Mouse (Mus musculus) liver, embryonic 11.5 days (tissue): Measurements from ENCODE around the gene Bik. TPM values are rescaled to one million over a fixed set of nuclear protein-coding genes. Genes with fewer than 3 reads are reported as not detected.

Source experiments
- ATAC-seq: fragments of 200-750 bp; cut with Nextera tagmentation; replicated peaks from 2 replicates; pipeline ENCODE4 v1.8.0; 2017; ENCODE audit warnings: moderate number of reproducible peaks, mild to moderate bottlenecking, moderate TSS enrichment, moderate library complexity; ENCODE audit not compliant: low FRiP score
- DNase-seq: peaks from one replicate; pipeline ENCODE4 v3.0.0-alpha.2; 2017; ENCODE audit warnings: low spot score
- H3K27ac ChIP-seq: fragments of 300-500 bp; sonication (generic); 2 replicates; pipeline ENCODE4 v1.5.1; 2014; ENCODE audit warnings: mild to moderate bottlenecking, low read depth, low read length, control low read depth
- H3K27me3 ChIP-seq: fragments of 300-500 bp; sonication (generic); replicated peaks from 2 replicates; pipeline ENCODE4 v1.6.1; 2014; ENCODE audit warnings: low read length, mixed read lengths; ENCODE audit not compliant: control insufficient read depth, insufficient read depth
- H3K36me3 ChIP-seq: fragments of 300-500 bp; sonication (generic); 2 replicates; pipeline ENCODE4 v1.6.1; 2014; ENCODE audit warnings: mild to moderate bottlenecking, low read length, moderate library complexity, mixed read lengths; ENCODE audit not compliant: control insufficient read depth, insufficient read depth
- H3K4me1 ChIP-seq: fragments of 300-500 bp; sonication (generic); replicated peaks from 2 replicates; pipeline ENCODE4 v1.6.1; 2014; ENCODE audit warnings: low read length, mixed read lengths; ENCODE audit not compliant: control insufficient read depth, insufficient read depth
- H3K4me2 ChIP-seq: fragments of 300-500 bp; sonication (generic); 2 replicates; pipeline ENCODE4 v1.6.1; 2014; ENCODE audit warnings: mild to moderate bottlenecking, control low read depth, moderate library complexity
- H3K4me3 ChIP-seq: fragments of 300-500 bp; sonication (generic); 2 replicates; pipeline ENCODE4 v1.5.1; 2014; ENCODE audit warnings: low read depth, low read length, control low read depth
- H3K9ac ChIP-seq: fragments of 300-500 bp; sonication (generic); 2 replicates; pipeline ENCODE4 v1.6.1; 2014; ENCODE audit warnings: low read depth, low read length, control low read depth
- H3K9me3 ChIP-seq: fragments of 300-500 bp; sonication (generic); 2 replicates; pipeline ENCODE4 v1.6.1; 2016; ENCODE audit warnings: low read length, inconsistent platforms, mixed read lengths; ENCODE audit not compliant: control insufficient read depth
- WGBS: fragments of 180-500 bp; shearing (Covaris S2); extraction: QIAGEN DNeasy Blood & Tissue Kit; methylation state at CpG from one replicate; pipeline ENCODE4 v1.1.7; 2014; 5-methylcytosine and 5-hydroxymethylcytosine counted together
- polyA plus RNA-seq: library from polyadenylated mRNA; unstranded; fragments of >200 nt; fragmentation: Nextera tagmentation; extraction: Ambion mirVana; gene quantifications from 2 replicates; pipeline ENCODE4 v1.2.1, GENCODE M21; 2014

The Bik gene
- polyA plus RNA-seq, 1 experiment from 2014 or later: 4.0 TPM

DNA sequence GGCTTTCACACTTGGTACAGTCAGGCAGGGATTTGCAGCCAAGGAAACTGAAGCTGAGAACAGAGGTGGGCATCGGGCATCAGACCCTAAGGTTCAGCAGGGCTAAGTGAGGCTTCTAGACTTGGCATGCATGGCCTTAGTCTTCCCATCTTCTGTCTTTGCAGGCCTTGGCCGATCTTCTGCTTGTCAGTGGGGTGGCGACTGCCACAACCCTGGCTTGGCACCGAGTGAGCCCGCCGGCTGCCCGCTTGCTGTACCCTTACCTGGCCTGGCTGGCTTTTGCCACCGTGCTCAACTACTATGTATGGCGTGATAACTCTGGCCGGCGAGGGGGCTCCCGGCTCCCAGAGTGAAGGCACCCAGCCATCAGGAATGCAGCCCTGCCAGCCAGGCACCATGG lies 46.9 kb downstream of the Bik start:
- Histone ChIP-seq H3K9ac (no peak overlapping the region), H3K4me2 (no peak overlapping the region), H3K27ac (no peak overlapping the region), H3K9me3 (no peaks in the 10 kb centered on the region), H3K4me1 (no peaks in the 10 kb centered on the region), H3K27me3 (no peaks in the 10 kb centered on the region), H3K4me3 (no peak overlapping the region), H3K36me3 (peaks cover 25% of the 10 kb centered on the region)
- ATAC-seq (no peak), DNase-seq (no peak)
- WGBS: 93% methylated on average over 12 of the region's 12 CpGs

DNA sequence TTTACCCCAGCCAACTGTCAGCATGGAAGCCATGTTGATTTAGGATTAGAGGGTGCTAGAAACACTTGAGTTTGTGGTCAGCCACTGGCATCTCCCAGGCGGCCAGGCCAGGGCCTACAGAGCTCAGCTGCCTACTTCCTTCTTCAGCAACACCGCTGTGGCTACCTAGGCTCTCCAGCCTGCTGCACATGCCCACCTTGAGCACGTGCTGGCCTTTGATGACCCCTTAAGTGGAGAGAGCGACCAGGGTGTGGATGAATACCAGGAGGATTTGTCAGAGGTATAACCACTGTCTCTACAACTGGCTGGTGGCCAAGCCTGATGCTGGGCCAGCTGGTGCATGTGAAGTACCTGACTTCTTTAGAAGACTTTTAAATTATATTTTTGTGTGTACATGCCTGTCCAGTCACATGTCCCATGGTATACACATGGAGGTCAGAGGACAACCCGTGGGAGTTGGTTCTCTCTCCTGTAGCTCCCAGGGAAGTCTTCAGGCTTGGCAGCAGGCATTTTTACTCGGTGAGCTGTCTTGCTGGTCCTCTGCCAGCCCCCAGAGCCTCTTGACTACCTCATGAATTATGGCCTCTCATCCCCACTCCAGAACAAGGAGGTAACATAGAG lies 48.2 kb downstream of the Bik start:
- ATAC-seq (no peak), DNase-seq (no peak)
- Histone ChIP-seq H3K4me2 (no peak overlapping the region), H3K36me3 (peaks cover 36% of the 10 kb centered on the region), H3K9me3 (no peaks in the 10 kb centered on the region), H3K9ac (no peak overlapping the region), H3K27ac (no peak overlapping the region), H3K27me3 (no peaks in the 10 kb centered on the region), H3K4me1 (no peaks in the 10 kb centered on the region), H3K4me3 (no peak overlapping the region)
- 78% methylated on average over 6 of the region's 6 CpGs for WGBS

DNA sequence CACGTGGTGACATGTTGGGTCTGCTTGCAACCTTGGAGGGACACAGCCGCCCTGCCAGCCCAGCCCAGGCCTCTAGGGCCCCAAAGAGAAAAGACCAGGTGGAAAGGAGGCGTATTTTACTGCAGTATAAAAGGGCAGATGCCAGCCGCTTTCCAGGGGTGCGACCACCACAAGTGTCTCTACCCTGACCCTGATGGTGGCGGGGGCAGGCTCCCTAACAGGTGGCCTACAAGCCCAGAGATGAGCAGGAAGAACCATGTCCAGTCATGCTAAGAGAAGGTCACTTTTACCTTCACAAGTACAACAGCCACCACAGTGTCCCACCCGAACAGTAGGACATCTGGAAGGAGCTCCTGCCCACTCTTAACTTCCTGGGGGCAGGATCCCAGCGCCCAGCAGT lies 48.9 kb downstream of the Bik start:
- peaks cover 40% of the 10 kb centered on the region for H3K36me3 ChIP-seq
- no peak for DNase-seq

DNA sequence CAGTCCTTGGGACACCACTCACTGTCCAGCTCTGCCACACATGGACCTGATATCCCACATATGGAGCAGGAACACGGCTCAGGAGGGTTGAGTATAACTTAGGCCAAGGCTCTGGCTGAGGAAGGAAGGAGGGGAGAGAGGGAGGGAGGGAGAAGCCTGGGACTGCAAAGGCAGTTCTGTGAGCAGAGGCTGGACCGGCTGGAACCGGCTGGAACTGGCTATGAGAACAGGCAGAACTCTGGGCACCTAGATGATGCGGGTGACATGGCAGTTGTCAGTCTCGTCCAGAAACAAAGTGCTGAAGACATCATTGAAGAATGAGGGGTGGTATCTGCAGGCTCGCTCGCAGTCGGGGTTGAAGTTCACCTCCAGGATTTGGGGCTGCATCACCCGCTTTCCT lies 50.0 kb downstream of the Bik start:
- WGBS: 92% methylated on average over 9 of the region's 9 CpGs
- no peaks in the 10 kb centered on the region for H3K9me3 ChIP-seq
- H3K36me3 ChIP-seq: peaks cover 51% of the 10 kb centered on the region

More for the DNA sequence above, 48.9 kb downstream of the Bik start:
- WGBS: 90% methylated on average over 8 of the region's 8 CpGs
- no peak overlapping the region for H3K9ac ChIP-seq
- no peak for ATAC-seq
- no peaks in the 10 kb centered on the region for H3K4me1 ChIP-seq
- no peak overlapping the region for H3K4me3 ChIP-seq
- no peak overlapping the region for H3K4me2 ChIP-seq
- H3K27ac ChIP-seq: no peak overlapping the region
- no peaks in the 10 kb centered on the region for H3K27me3 ChIP-seq
- H3K9me3 ChIP-seq: no peaks in the 10 kb centered on the region

DNA sequence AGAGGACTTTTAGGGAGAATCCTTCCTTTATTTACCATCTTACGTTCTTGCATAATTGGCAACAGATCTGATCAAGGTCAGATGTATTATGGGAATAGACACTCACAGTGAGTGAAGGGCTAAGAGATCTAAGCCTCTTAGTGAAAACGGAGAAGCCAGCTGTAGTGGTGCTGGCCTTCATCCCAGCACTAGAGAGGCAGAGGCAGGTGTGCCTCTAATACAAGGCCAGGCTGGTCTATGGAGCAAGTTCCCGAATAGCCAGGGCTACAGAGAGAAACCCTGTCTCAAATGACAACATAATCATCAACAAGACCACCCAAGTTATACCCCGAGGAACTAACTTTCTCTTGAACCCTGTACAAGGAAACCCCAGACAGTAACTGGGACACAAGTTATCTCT lies 56.3 kb downstream of the Bik start:
- H3K36me3 ChIP-seq: peaks cover 78% of the 10 kb centered on the region
- H3K4me1 ChIP-seq: peaks cover 12% of the 10 kb centered on the region
- no peak overlapping the region for H3K4me3 ChIP-seq
- no peak overlapping the region for H3K27ac ChIP-seq
- WGBS: 84% methylated on average over 4 of the region's 4 CpGs
- no peak for DNase-seq
- ATAC-seq: no peak
- no peaks in the 10 kb centered on the region for H3K27me3 ChIP-seq
- no peak overlapping the region for H3K4me2 ChIP-seq
- H3K9ac ChIP-seq: no peak overlapping the region
- H3K9me3 ChIP-seq: peaks cover 10% of the 10 kb centered on the region

More for the DNA sequence above, 50.0 kb downstream of the Bik start:
- Histone ChIP-seq H3K9ac (no peak overlapping the region), H3K4me2 (no peak overlapping the region), H3K27me3 (no peaks in the 10 kb centered on the region), H3K4me3 (no peak overlapping the region), H3K4me1 (no peaks in the 10 kb centered on the region), H3K27ac (no peak overlapping the region)
- ATAC-seq (no peak), DNase-seq (no peak)

DNA sequence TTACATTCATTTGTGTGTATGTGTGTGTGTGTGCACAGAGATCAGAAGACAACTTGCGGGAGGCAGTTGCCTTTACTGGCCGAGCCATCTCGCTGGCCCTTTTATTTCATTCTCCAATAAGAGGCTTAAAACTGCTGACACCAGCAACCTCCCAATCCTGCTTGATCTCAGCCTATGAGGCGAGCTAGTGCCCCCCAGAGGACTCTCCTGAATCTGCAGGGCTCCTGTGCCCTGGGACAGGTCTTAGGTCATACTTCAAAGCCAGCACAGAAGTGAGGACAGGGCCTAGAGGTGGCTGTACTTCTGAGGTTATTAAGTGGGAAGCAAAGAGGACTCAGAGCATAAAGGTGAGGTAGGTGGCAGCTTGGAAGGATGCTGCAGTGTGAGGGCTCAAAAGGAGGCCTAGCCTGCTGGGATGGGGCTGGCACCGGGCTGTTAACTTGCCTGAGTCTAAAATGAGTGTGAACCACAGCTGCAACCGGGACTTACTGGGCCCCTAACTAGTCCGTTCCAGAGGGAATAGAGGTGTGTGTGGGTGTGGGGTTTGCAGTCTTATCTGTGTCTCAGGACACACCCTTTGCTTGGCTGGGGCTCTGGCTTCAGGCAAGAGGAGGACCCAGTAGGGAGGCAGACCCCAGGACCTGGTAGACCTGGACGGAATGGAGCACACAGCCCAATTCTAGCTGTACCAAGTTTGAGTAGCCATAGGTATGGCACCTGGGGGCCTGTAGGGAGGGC lies 56.9 kb downstream of the Bik start:
- H3K36me3 ChIP-seq: peaks cover 81% of the 10 kb centered on the region
- no peak overlapping the region for H3K9ac ChIP-seq
- peak; percentile 79 for ATAC-seq
- no peak for DNase-seq
- peaks cover 12% of the 10 kb centered on the region for H3K4me1 ChIP-seq
- no peak overlapping the region; the same call in 1 of the 2 replicates for H3K27ac ChIP-seq
- H3K27me3 ChIP-seq: no peaks in the 10 kb centered on the region
- peak overlapping the region; percentile 43 for H3K4me2 ChIP-seq
- peaks cover 10% of the 10 kb centered on the region for H3K9me3 ChIP-seq
- H3K4me3 ChIP-seq: no peak overlapping the region
- 67% methylated on average over 8 of the region's 8 CpGs for WGBS

DNA sequence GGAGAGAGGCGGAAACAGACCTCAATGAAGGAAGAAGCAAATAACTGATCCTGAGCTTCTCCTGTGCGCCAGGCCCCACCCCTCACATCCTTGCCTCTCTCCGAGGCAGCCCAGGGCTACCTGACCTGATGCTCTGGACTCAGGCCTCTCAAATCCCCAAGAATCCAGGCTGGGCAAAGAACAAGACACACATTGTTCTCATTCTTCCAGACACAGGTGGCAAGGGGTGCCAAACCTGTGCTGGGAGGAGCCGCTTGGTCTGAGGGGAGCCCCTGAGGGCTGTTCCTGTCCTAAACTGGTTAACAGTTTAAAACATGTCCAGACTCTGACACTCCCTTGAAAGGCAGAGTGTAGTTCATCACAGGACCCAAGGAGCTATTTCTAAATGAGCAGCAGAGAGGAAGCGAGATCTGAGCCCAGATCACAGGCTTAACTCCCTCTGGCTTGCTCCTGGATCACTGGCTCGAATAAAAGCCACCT lies 58.1 kb downstream of the Bik start:
- H3K27me3 ChIP-seq: no peaks in the 10 kb centered on the region
- no peak overlapping the region for H3K4me3 ChIP-seq
- no peak overlapping the region for H3K9ac ChIP-seq
- no peak for ATAC-seq
- H3K36me3 ChIP-seq: peaks cover 72% of the 10 kb centered on the region
- WGBS: 89% methylated on average over 6 of the region's 6 CpGs
- no peak for DNase-seq
- no peak overlapping the region for H3K27ac ChIP-seq
- H3K9me3 ChIP-seq: peaks cover 10% of the 10 kb centered on the region
- no peak overlapping the region for H3K4me2 ChIP-seq
- H3K4me1 ChIP-seq: peaks cover 12% of the 10 kb centered on the region

DNA sequence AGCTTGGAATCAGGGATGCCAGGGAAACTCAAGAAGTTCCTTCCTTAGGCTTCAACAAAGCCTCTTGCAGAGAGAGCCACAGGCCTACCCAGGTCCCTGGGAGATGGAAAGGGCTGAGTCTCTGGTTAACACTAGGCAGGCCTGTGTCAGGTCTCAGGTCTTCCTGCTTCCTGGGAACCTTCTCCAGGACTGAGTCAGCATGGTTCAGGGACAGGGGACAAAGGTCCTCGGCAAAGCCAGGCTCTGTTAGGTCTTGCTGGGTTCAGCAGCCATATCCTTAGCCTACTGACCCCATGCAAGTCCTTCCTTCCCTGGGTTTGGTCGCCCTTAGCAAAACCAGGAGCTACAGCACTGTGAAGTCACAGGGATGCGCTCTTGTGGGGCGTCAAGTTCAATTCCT lies 64.2 kb downstream of the Bik start:
- ATAC-seq: no peak
- Histone ChIP-seq H3K4me3 (no peak overlapping the region), H3K27me3 (no peaks in the 10 kb centered on the region), H3K9ac (peak overlapping the region; percentile 92), H3K9me3 (peaks cover 8% of the 10 kb centered on the region), H3K27ac (peak overlapping the region; percentile 93), H3K4me2 (peak overlapping the region; percentile 93), H3K36me3 (peaks cover 35% of the 10 kb centered on the region), H3K4me1 (peaks cover 40% of the 10 kb centered on the region)
- 84% methylated on average over 4 of the region's 4 CpGs for WGBS
- DNase-seq: no peak

DNA sequence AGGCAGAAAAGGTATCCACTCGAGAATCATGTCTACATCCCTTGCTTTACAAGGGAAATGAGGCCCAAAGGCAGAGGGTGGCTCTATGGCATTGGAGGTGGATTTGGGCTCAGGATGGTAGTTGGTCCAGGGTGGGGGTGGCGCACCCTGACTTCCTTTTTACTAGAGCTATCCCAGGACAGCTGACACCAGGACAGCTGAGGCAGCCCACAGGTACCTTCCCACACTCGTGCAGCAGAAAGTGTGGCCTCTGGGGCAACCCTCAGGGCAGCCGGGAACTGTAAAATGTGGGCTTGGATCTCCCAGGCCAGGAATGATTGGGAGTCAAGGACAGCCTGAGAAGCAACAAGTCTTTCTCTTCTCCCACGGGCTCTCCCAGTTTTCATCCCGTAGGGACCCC lies 65.1 kb downstream of the Bik start:
- WGBS: 60% methylated on average over 6 of the region's 6 CpGs
- Histone ChIP-seq H3K9ac (peak overlapping the region; percentile 92), H3K36me3 (peaks cover 26% of the 10 kb centered on the region), H3K27ac (peak overlapping the region; percentile 93), H3K4me1 (peaks cover 40% of the 10 kb centered on the region), H3K27me3 (no peaks in the 10 kb centered on the region), H3K4me2 (peak overlapping the region; percentile 93), H3K4me3 (peak overlapping the region; percentile 90), H3K9me3 (no peaks in the 10 kb centered on the region)
- ATAC-seq (no peak), DNase-seq (no peak)
